Comparison of ENCODE assay signal across 23 mouse cellular contexts in genomic region chr14:55840853-55841366, GRCm38 (mm10). TPM values are rescaled to one million over a fixed set of nuclear protein-coding genes. Genes with fewer than 3 reads are reported as not detected.
DNase-seq lines count a peak whose midpoint lies in the region; ATAC-seq and TF ChIP-seq lines count a peak whose summit lies in the region.
"Had no signal": no experiment of that assay in that cellular context is flagged by ENCODE, and none has a peak within 500 bp of the region (broad histone marks: within the 10 kb centered on the region; RNA-seq: fewer than 3 reads in every experiment).

No protein-coding gene starts in this region.

- no peaks in the 10 kb centered on the region for H3K27me3 ChIP-seq in ES-Bruce4 (ENCODE audit: control insufficient read depth, insufficient read depth, low read length, poor library complexity, severe bottlenecking)
- H3K27me3 ChIP-seq in midbrain, postnatal 0 days (ENCODE audit: insufficient read depth, low read length): no peaks in the 10 kb centered on the region
- H3K27me3 ChIP-seq: embryonic facial prominence, embryonic 13.5 days; forebrain, embryonic 13.5 days; hindbrain, embryonic 15.5 days had no signal

- H3K4me1 ChIP-seq in ES-Bruce4 (ENCODE audit: control insufficient read depth, insufficient read depth, low read length): peaks cover 4% of the 10 kb centered on the region
- no peaks in the 10 kb centered on the region for H3K4me1 ChIP-seq in midbrain, postnatal 0 days (ENCODE audit: insufficient read depth, low read length)
- H3K4me1 ChIP-seq: forebrain, embryonic 13.5 days; hindbrain, embryonic 15.5 days had no signal

- TF ChIP-seq CTCF in ES-Bruce4 (IDR thresholded peaks at IDR 0.05; ENCODE audit: low read depth, low read length): no peak
- no peak for TF ChIP-seq CTCF in midbrain, postnatal 0 days (IDR thresholded peaks at IDR 0.05)

- WGBS in midbrain, postnatal 0 days: 70% methylated on average over 4 of the region's 4 CpGs

- H3K9me3 ChIP-seq in ES-Bruce4 (replicated peaks; ENCODE audit: control insufficient read depth, insufficient read depth, low read length, poor library complexity, severe bottlenecking): no peaks in the 10 kb centered on the region
- H3K9me3 ChIP-seq in midbrain, postnatal 0 days (ENCODE audit: low read length): no peaks in the 10 kb centered on the region
- H3K9me3 ChIP-seq: embryonic facial prominence, embryonic 13.5 days; forebrain, embryonic 13.5 days; hindbrain, embryonic 15.5 days had no signal

- H3K27ac ChIP-seq in ES-Bruce4 (ENCODE audit: insufficient read depth, low read length): peak overlapping the region; percentile 58
- no peak overlapping the region for H3K27ac ChIP-seq in midbrain, postnatal 0 days (ENCODE audit: low read depth, low read length)
- H3K27ac ChIP-seq: embryonic facial prominence, embryonic 13.5 days; forebrain, embryonic 13.5 days; hindbrain, embryonic 15.5 days had no signal

- TF ChIP-seq POLR2A in ES-Bruce4 (IDR thresholded peaks at IDR 0.05; ENCODE audit: insufficient read depth, low read length): no peak

- no peak overlapping the region for H3K4me3 ChIP-seq in ES-Bruce4 (ENCODE audit: low read depth, low read length)
- no peak overlapping the region for H3K4me3 ChIP-seq in midbrain, postnatal 0 days (ENCODE audit: low read depth, low read length)
- H3K4me3 ChIP-seq: embryonic facial prominence, embryonic 13.5 days; forebrain, embryonic 13.5 days; hindbrain, embryonic 15.5 days had no signal

- H3K9ac ChIP-seq in ES-Bruce4 (ENCODE audit: low read depth, poor library complexity, severe bottlenecking): no peak overlapping the region
- H3K9ac ChIP-seq in midbrain, postnatal 0 days (replicated peaks; ENCODE audit: low read length, poor library complexity, severe bottlenecking): no peak overlapping the region
- H3K9ac ChIP-seq: embryonic facial prominence, embryonic 13.5 days; forebrain, embryonic 13.5 days; forebrain, postnatal 0 days; hindbrain, embryonic 15.5 days had no signal

- H3K4me2 ChIP-seq in midbrain, postnatal 0 days (ENCODE audit: low read depth, low read length, poor library complexity, severe bottlenecking): no peak overlapping the region
- H3K4me2 ChIP-seq: embryonic facial prominence, embryonic 13.5 days; forebrain, embryonic 13.5 days; hindbrain, embryonic 15.5 days had no signal

- H3K36me3 ChIP-seq in ES-Bruce4 (ENCODE audit: control insufficient read depth, insufficient read depth, low read length, poor library complexity, severe bottlenecking): no peaks in the 10 kb centered on the region
- H3K36me3 ChIP-seq in midbrain, postnatal 0 days (ENCODE audit: insufficient read depth, low read length): no peaks in the 10 kb centered on the region
- H3K36me3 ChIP-seq: embryonic facial prominence, embryonic 13.5 days; hindbrain, embryonic 15.5 days had no signal

- TF ChIP-seq EP300 in ES-Bruce4 (IDR thresholded peaks at IDR 0.05; ENCODE audit: insufficient read depth, low read depth, low read length): no peak

- peak; percentile 36 for DNase-seq in lung, postnatal 10 days
- DNase-seq in lung, postnatal 14 days: no peak
- DNase-seq in 3T3-L1 (ENCODE audit: low read depth, low spot score) (peak; percentile 12), R1 (ENCODE audit: low read depth, low spot score) (peak; percentile 90)
- no peak for DNase-seq in frontal cortex, adult 2 months (ENCODE audit: extremely low spot score in 1 of 2, low spot score in 1 of 2)
- DNase-seq in midbrain, postnatal 0 days (ENCODE audit: low spot score): no peak
- no peak for DNase-seq in kidney, adult 9 months
- DNase-seq: adrenal gland, adult 2 months; adrenal gland, postnatal 25 days; cerebellum, adult 18-20 months; cerebellum, adult 9-11 months; cerebellum, postnatal 36 days; forebrain, postnatal 0 days; gastrocnemius, postnatal 36 days; heart, adult 11 months; heart, postnatal 10 days had no signal

- ATAC-seq in midbrain, postnatal 0 days (ENCODE audit: low FRiP score): no peak
- ATAC-seq: activated CD4-positive, CD25-positive, alpha-beta regulatory T cell, adult 4 months; forebrain, embryonic 13.5 days; forebrain, postnatal 0 days; intestine, embryonic 16.5 days had no signal

RNA-seq across cellular contexts. Expression of gene Nynrin, which starts 12.9 kb away (rescaled TPM):
- polyA plus RNA-seq in ES-Bruce4 (2011; ENCODE audit: insufficient read depth, insufficient read length, low read depth, missing spikeins): 21.5 and 24.6 TPM in 2 replicates
- polyA plus RNA-seq in frontal cortex, adult 2 months (2012; rRNA removed): 3.8 and 4.3 TPM in 2 replicates
- total RNA-seq in midbrain, postnatal 0 days (2014; rRNA removed): 36.4 and 42.0 TPM in 2 replicates
- polyA plus RNA-seq in midbrain, postnatal 0 days (2015; fragmentation: Nextera tagmentation; extraction: Ambion mirVana): 6.8 and 7.2 TPM in 2 replicates

RNA-seq across cellular contexts. Expression of gene Nfatc4, which starts 18.0 kb away (rescaled TPM):
- polyA plus RNA-seq in ES-Bruce4 (2011; ENCODE audit: insufficient read depth, insufficient read length, low read depth, missing spikeins): 57.0 and 57.7 TPM in 2 replicates
- 1.5 and 2.7 TPM in 2 replicates for polyA plus RNA-seq in frontal cortex, adult 2 months (2012; rRNA removed)
- 9.6 and 12.9 TPM in 2 replicates for total RNA-seq in midbrain, postnatal 0 days (2014; rRNA removed)
- polyA plus RNA-seq in midbrain, postnatal 0 days (2015; fragmentation: Nextera tagmentation; extraction: Ambion mirVana): 4.2 and 5.2 TPM in 2 replicates
- polyA plus RNA-seq: activated CD4-positive, CD25-positive, alpha-beta regulatory T cell, adult 4 months had no signal

RNA-seq across cellular contexts. Expression of gene Cbln3, which starts 43.3 kb away (rescaled TPM):
- polyA plus RNA-seq in ES-Bruce4 (2011; ENCODE audit: insufficient read depth, insufficient read length, low read depth, missing spikeins): 0.21 and 0.27 TPM in 2 replicates
- 0.25 and 0.26 TPM in 2 replicates for polyA plus RNA-seq in frontal cortex, adult 2 months (2012; rRNA removed)
- 0.66 and 1.8 TPM in 2 replicates for total RNA-seq in midbrain, postnatal 0 days (2014; rRNA removed)
- polyA plus RNA-seq in midbrain, postnatal 0 days (2015; fragmentation: Nextera tagmentation; extraction: Ambion mirVana): 0.43 and 0.54 TPM in 2 replicates
- total RNA-seq: gastrocnemius, adult 8-10 months; gastrocnemius, postnatal 36 days had no signal

RNA-seq across cellular contexts. Expression of gene Khnyn, which starts 43.8 kb away (rescaled TPM):
- 29.8 and 30.9 TPM in 2 replicates for polyA plus RNA-seq in ES-Bruce4 (2011; ENCODE audit: insufficient read depth, insufficient read length, low read depth, missing spikeins)
- 10.3 and 12.2 TPM in 2 replicates for polyA plus RNA-seq in frontal cortex, adult 2 months (2012; rRNA removed)
- total RNA-seq in midbrain, postnatal 0 days (2014; rRNA removed): 14.2 and 19.9 TPM in 2 replicates
- polyA plus RNA-seq in midbrain, postnatal 0 days (2015; fragmentation: Nextera tagmentation; extraction: Ambion mirVana): 6.3 and 6.5 TPM in 2 replicates

RNA-seq across cellular contexts. Expression of gene Ripk3, which starts 52.2 kb away (rescaled TPM):
- 11.0 and 16.4 TPM in 2 replicates for polyA plus RNA-seq in ES-Bruce4 (2011; ENCODE audit: insufficient read depth, insufficient read length, low read depth, missing spikeins)
- 0.67 and 0.68 TPM in 2 replicates for polyA plus RNA-seq in frontal cortex, adult 2 months (2012; rRNA removed)
- total RNA-seq in midbrain, postnatal 0 days (2014; rRNA removed): 0.27 TPM in 1 of 2 replicates, not detected in the other
- polyA plus RNA-seq in midbrain, postnatal 0 days (2015; fragmentation: Nextera tagmentation; extraction: Ambion mirVana): 1.3 and 3.0 TPM in 2 replicates

Comparison
In these comparisons a context has a peak if more than half of its experiments do, and no peak if none do; other contexts are left out.
1. DNase-seq: peak in lung, postnatal 10 days (single experiment), 3T3-L1 (single experiment) and R1 (single experiment); none in lung, postnatal 14 days (single experiment), frontal cortex, adult 2 months (0 of 2), midbrain, postnatal 0 days (single experiment) and kidney, adult 9 months (single experiment).